Mouse (Mus musculus): ENCODE measurements around the gene Mak.

The Mak gene

GRCm38 (mm10) chr13:41071617-41072016 lies 7.9 kb downstream of the Mak start:
- no peak for DNase-seq (ENCODE audit: low spot score)

- no peak for DNase-seq (ENCODE audit: low spot score)
Measured at GRCm38 (mm10) chr13:41067618-41068017, 11.9 kb downstream of the Mak start.

- no peak for DNase-seq (ENCODE audit: low spot score)
Measured at GRCm38 (mm10) chr13:41051965-41052364, 27.5 kb downstream of the Mak start.

- no peak for DNase-seq (ENCODE audit: low spot score)
Measured at GRCm38 (mm10) chr13:41047280-41047679, 32.2 kb downstream of the Mak start.

GRCm38 (mm10) chr13:41045901-41046300 lies 33.6 kb downstream of the Mak start:
- DNase-seq (ENCODE audit: low spot score), result no peak

- no peak for DNase-seq (ENCODE audit: low spot score)
Measured at GRCm38 (mm10) chr13:41042511-41042910, 37.0 kb downstream of the Mak start.

GRCm38 (mm10) chr13:41030098-41030497 lies 49.4 kb downstream of the Mak start:
- no peak for DNase-seq (ENCODE audit: low spot score)

GRCm38 (mm10) chr13:41022099-41022498 lies 57.4 kb downstream of the Mak start:
- DNase-seq (ENCODE audit: low spot score), result no peak

GRCm38 (mm10) chr13:41021607-41022006 lies 57.9 kb downstream of the Mak start:
- no peak for DNase-seq (ENCODE audit: low spot score)

GRCm38 (mm10) chr13:41020494-41020893 lies 59.0 kb downstream of the Mak start:
- DNase-seq (ENCODE audit: low spot score), result no peak

- no peak for DNase-seq (ENCODE audit: low spot score)
Measured at GRCm38 (mm10) chr13:41018756-41019591, 60.5 kb downstream of the Mak start.

GRCm38 (mm10) chr13:41018236-41018635 lies 61.3 kb downstream of the Mak start:
- no peak for DNase-seq (ENCODE audit: low spot score)

- no peak for DNase-seq (ENCODE audit: low spot score)
Measured at GRCm38 (mm10) chr13:41017832-41018231, 61.7 kb downstream of the Mak start.

GRCm38 (mm10) chr13:41016797-41017405 lies 62.6 kb downstream of the Mak start:
- DNase-seq (ENCODE audit: low spot score), result no peak

- DNase-seq (ENCODE audit: low spot score), result peak; percentile 72
Measured at GRCm38 (mm10) chr13:41015829-41016634, 63.5 kb downstream of the Mak start, which contains the start of gene Tmem14c. Gene Tmem14c, plus strand, starts transcription at chr13:41016292.

- DNase-seq (ENCODE audit: low spot score), result no peak
Measured at GRCm38 (mm10) chr13:41008946-41009345, 70.6 kb downstream of the Mak start.

GRCm38 (mm10) chr13:41008271-41008670 lies 71.2 kb downstream of the Mak start:
- no peak for DNase-seq (ENCODE audit: low spot score)

- no peak for DNase-seq (ENCODE audit: low spot score)
Measured at GRCm38 (mm10) chr13:41006244-41006643, 73.3 kb downstream of the Mak start.

GRCm38 (mm10) chr13:41002001-41002400 lies 77.5 kb downstream of the Mak start:
- no peak for DNase-seq (ENCODE audit: low spot score)

GRCm38 (mm10) chr13:41000926-41001639 lies 78.4 kb downstream of the Mak start, which contains the start of gene Pak1ip1:
Gene Pak1ip1, plus strand, starts transcription at chr13:41001023.
- DNase-seq (ENCODE audit: low spot score), result peak; percentile 83

GRCm38 (mm10) chr13:41000140-41000925 lies 79.2 kb downstream of the Mak start:
- no peak for DNase-seq (ENCODE audit: low spot score)

Data from layer of hippocampus, adult 9-10 months (tissue).